Comparison of ENCODE assay signal across 8 mouse cellular contexts in genomic region chr15:79950250-79951025, GRCm38 (mm10). TPM values are rescaled to one million over a fixed set of nuclear protein-coding genes. Genes with fewer than 3 reads are reported as not detected.
DNase-seq lines count a peak whose midpoint lies in the region; ATAC-seq and TF ChIP-seq lines count a peak whose summit lies in the region.

No protein-coding gene starts in this region.

- H3K9me3 ChIP-seq in forebrain, embryonic 11.5 days (ENCODE audit: control insufficient read depth, low read length) = no peaks in the 10 kb centered on the region
- no peaks in the 10 kb centered on the region for H3K9me3 ChIP-seq in limb, embryonic 10.5 days (replicated peaks)
- H3K9me3 ChIP-seq in midbrain, embryonic 10.5 days (replicated peaks) = no peaks in the 10 kb centered on the region

- 4% methylated on average over 24 of the region's 24 CpGs for WGBS in forebrain, embryonic 11.5 days
- 3% methylated on average over 24 of the region's 24 CpGs for WGBS in limb, embryonic 10.5 days
- 4% methylated on average over 24 of the region's 24 CpGs for WGBS in midbrain, embryonic 10.5 days

- no peaks in the 10 kb centered on the region for H3K36me3 ChIP-seq in forebrain, embryonic 11.5 days (ENCODE audit: control insufficient read depth, insufficient read depth, low read length)
- H3K36me3 ChIP-seq in limb, embryonic 10.5 days = no peaks in the 10 kb centered on the region
- no peaks in the 10 kb centered on the region for H3K36me3 ChIP-seq in midbrain, embryonic 10.5 days

- H3K27ac ChIP-seq in bone marrow macrophage, adult 2 months (ENCODE audit: insufficient read depth, low read depth, low read length) = no peak overlapping the region
- H3K27ac ChIP-seq in forebrain, embryonic 11.5 days (ENCODE audit: low read depth, low read length) = no peak overlapping the region
- H3K27ac ChIP-seq in limb, embryonic 10.5 days = peak overlapping the region; percentile 87
- peak overlapping the region; percentile 78 for H3K27ac ChIP-seq in midbrain, embryonic 10.5 days (replicated peaks)

- TF ChIP-seq CTCF in bone marrow macrophage, adult 2 months (IDR thresholded peaks at IDR 0.05; ENCODE audit: low read depth, low read length) = no peak

- H3K27me3 ChIP-seq in forebrain, embryonic 11.5 days (ENCODE audit: control insufficient read depth, insufficient read depth, low read length) = no peaks in the 10 kb centered on the region
- H3K27me3 ChIP-seq in limb, embryonic 10.5 days (ENCODE audit: low read depth, poor library complexity, severe bottlenecking) = no peaks in the 10 kb centered on the region
- peaks cover 22% of the 10 kb centered on the region; the same call in 1 of the 2 replicates for H3K27me3 ChIP-seq in midbrain, embryonic 10.5 days (ENCODE audit: low read depth, poor library complexity, severe bottlenecking)

- peak overlapping the region; percentile 48 for H3K4me2 ChIP-seq in forebrain, embryonic 11.5 days (ENCODE audit: low read depth, low read length, severe bottlenecking)

- H3K4me1 ChIP-seq in bone marrow macrophage, adult 2 months (ENCODE audit: control insufficient read depth, insufficient read depth, low read length) = peaks cover 5% of the 10 kb centered on the region; the same call in 1 of the 2 replicates
- peaks cover 8% of the 10 kb centered on the region; the same call in 1 of the 2 replicates for H3K4me1 ChIP-seq in forebrain, embryonic 11.5 days (replicated peaks; ENCODE audit: control insufficient read depth, insufficient read depth, low read length)
- H3K4me1 ChIP-seq in limb, embryonic 10.5 days = peaks cover 49% of the 10 kb centered on the region
- peaks cover 43% of the 10 kb centered on the region for H3K4me1 ChIP-seq in midbrain, embryonic 10.5 days

- H3K4me3 ChIP-seq in bone marrow macrophage, adult 2 months (ENCODE audit: insufficient read depth, low read length) = peak overlapping the region; percentile 45
- H3K4me3 ChIP-seq in forebrain, embryonic 11.5 days (ENCODE audit: low read depth, low read length) = peak overlapping the region; percentile 11; the same call in 1 of the 2 replicates
- H3K4me3 ChIP-seq in limb, embryonic 10.5 days = peak overlapping the region; percentile 37
- peak overlapping the region; percentile 50 for H3K4me3 ChIP-seq in midbrain, embryonic 10.5 days

- H3K9ac ChIP-seq in forebrain, embryonic 11.5 days (ENCODE audit: low read length) = peak overlapping the region; percentile 44; the same call in 1 of the 2 replicates

- TF ChIP-seq POLR2A in bone marrow macrophage, adult 2 months (IDR thresholded peaks at IDR 0.05; ENCODE audit: borderline replicate concordance, low read depth, low read length) = no peak

- no peak for DNase-seq in frontal cortex, postnatal 14 days (ENCODE audit: low spot score in 2 of 2)
- DNase-seq in forebrain, embryonic 11.5 days (ENCODE audit: low spot score) = peak; percentile 89
- peak; percentile 90 for DNase-seq in limb, embryonic 10.5 days (ENCODE audit: low spot score)
- peak; percentile 79 for DNase-seq in midbrain, embryonic 10.5 days (ENCODE audit: low spot score)
- DNase-seq in spleen, postnatal 36 days (ENCODE audit: low spot score in 2 of 2) = peak; percentile 64 to 65

- peak; percentile 68 for ATAC-seq in frontal cortex, adult (ENCODE audit: low TSS enrichment)
- peak; percentile 67 for ATAC-seq in forebrain, embryonic 11.5 days (replicated peaks; ENCODE audit: low FRiP score)
- ATAC-seq in hematopoietic stem cell, adult 5-6 weeks (replicated peaks in 1 of 2; ENCODE audit: insufficient read depth in 1 of 2, low FRiP score in 2 of 2, low TSS enrichment in 1 of 2, low read depth in 1 of 2, poor library complexity in 2 of 2, severe bottlenecking in 2 of 2) = peak; percentile 53 to 68

RNA-seq across cellular contexts. Expression of gene Cbx7, which starts 20.5 kb away (rescaled TPM):
- polyA plus RNA-seq in bone marrow macrophage, adult 2 months (2012; ENCODE audit: insufficient read depth, insufficient read length, missing spikeins) = 18.5 and 32.9 TPM in 2 replicates
- polyA plus RNA-seq in forebrain, embryonic 11.5 days (2014; fragmentation: Nextera tagmentation; extraction: Ambion mirVana) = 2.5 and 3.3 TPM in 2 replicates
- total RNA-seq in hematopoietic stem cell, adult 5-6 weeks (2017) = 12.6 TPM in 2 replicates
- 1.1 and 1.3 TPM in 2 replicates for polyA plus RNA-seq in limb, embryonic 10.5 days (2016; fragmentation: Nextera tagmentation; extraction: Ambion mirVana)
- 2.9 and 3.5 TPM in 2 replicates for polyA plus RNA-seq in midbrain, embryonic 10.5 days (2016; fragmentation: Nextera tagmentation; extraction: Ambion mirVana)

RNA-seq across cellular contexts. Expression of gene Apobec3, which starts 59.0 kb away (rescaled TPM):
- 179 and 198 TPM in 2 replicates for polyA plus RNA-seq in bone marrow macrophage, adult 2 months (2012; ENCODE audit: insufficient read depth, insufficient read length, missing spikeins)
- 10.0 and 10.6 TPM in 2 replicates for polyA plus RNA-seq in forebrain, embryonic 11.5 days (2014; fragmentation: Nextera tagmentation; extraction: Ambion mirVana)
- total RNA-seq in hematopoietic stem cell, adult 5-6 weeks (2017) = 189 and 226 TPM in 2 replicates
- 5.9 and 9.4 TPM in 2 replicates for polyA plus RNA-seq in limb, embryonic 10.5 days (2016; fragmentation: Nextera tagmentation; extraction: Ambion mirVana)
- 6.2 and 8.5 TPM in 2 replicates for polyA plus RNA-seq in midbrain, embryonic 10.5 days (2016; fragmentation: Nextera tagmentation; extraction: Ambion mirVana)

Comparison
In these comparisons a context has a peak if more than half of its experiments do, and no peak if none do; other contexts are left out.
1. DNase-seq: peak in forebrain, embryonic 11.5 days (single experiment), limb, embryonic 10.5 days (single experiment), midbrain, embryonic 10.5 days (single experiment) and spleen, postnatal 36 days (2 of 2); none in frontal cortex, postnatal 14 days (0 of 2).
2. H3K27ac ChIP-seq: peak in limb, embryonic 10.5 days (single experiment) and midbrain, embryonic 10.5 days (single experiment); none in bone marrow macrophage, adult 2 months (single experiment) and forebrain, embryonic 11.5 days (single experiment).
3. RNA of gene Apobec3, which starts 59.0 kb away (polyA plus RNA-seq): 179 to 198 TPM in bone marrow macrophage, adult 2 months; 10.0 to 10.6 TPM in forebrain, embryonic 11.5 days, 5.9 to 9.4 TPM in limb, embryonic 10.5 days and 6.2 to 8.5 TPM in midbrain, embryonic 10.5 days; every median in the first group is over 10 times any median in the second.
4. Peak in every context shown above with its lines, with median percentiles within 50 percentile points of each other: ATAC-seq and H3K4me3 ChIP-seq.